In the genomic region with DNA sequence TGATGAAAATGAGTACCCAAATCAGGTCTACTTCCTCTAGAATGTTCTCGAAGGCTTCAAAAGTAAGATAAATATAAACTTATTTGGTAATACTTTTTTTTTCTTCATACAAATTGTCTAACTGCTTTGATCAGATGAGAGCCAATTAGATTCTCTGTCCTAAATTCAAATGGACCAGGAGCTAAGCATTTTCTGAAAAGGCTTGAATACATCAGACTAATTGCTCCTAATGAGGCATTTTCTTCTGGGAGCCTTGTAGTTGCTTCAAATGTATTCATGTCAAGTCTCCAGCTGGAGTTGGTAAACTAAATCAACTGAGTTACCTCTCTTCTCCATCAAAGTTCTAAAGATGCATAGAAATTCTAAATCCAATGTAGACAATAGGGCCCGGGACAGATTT, we compare ENCODE assay signal across 22 mouse cellular contexts.
DNase-seq lines count a peak whose midpoint lies in the region; ATAC-seq and TF ChIP-seq lines count a peak whose summit lies in the region.
"Had no signal": no experiment of that assay in that cellular context is flagged by ENCODE, and none has a peak within 500 bp of the region (broad histone marks: within the 10 kb centered on the region; RNA-seq: fewer than 3 reads in every experiment).

No protein-coding gene starts in this region.

- peak; percentile 36 for DNase-seq in embryonic facial prominence, embryonic 14.5 days (ENCODE audit: low spot score)
- DNase-seq in embryonic facial prominence, embryonic 10.5 days (ENCODE audit: low spot score) = no peak
- peak; percentile 86 for DNase-seq in Muller cell, postnatal 12 days (ENCODE audit: inconsistent ontology term)
- DNase-seq in retina, embryonic 14.5 days (ENCODE audit: low spot score) = peak; percentile 87
- no peak for DNase-seq in midbrain, postnatal 0 days (ENCODE audit: low spot score)
- DNase-seq: adrenal gland, postnatal 10 days; B cell, adult 2 months; cerebellum, adult 11-12 months; cerebellum, adult 9-10 months; cerebellum, postnatal 25 days; gastrocnemius, postnatal 10 days; heart, adult 18-20 months; heart, postnatal 10 days had no signal

- H3K27ac ChIP-seq in embryonic facial prominence, embryonic 14.5 days (replicated peaks; ENCODE audit: low read depth, low read length) = no peak overlapping the region
- no peak overlapping the region for H3K27ac ChIP-seq in embryonic facial prominence, embryonic 10.5 days (replicated peaks)
- H3K27ac ChIP-seq in forebrain, embryonic 13.5 days = no peak overlapping the region
- H3K27ac ChIP-seq in hindbrain, embryonic 16.5 days (ENCODE audit: low read depth, low read length) = no peak overlapping the region
- H3K27ac ChIP-seq in midbrain, postnatal 0 days (ENCODE audit: low read depth, low read length) = no peak overlapping the region
- H3K27ac ChIP-seq: embryonic facial prominence, embryonic 15.5 days; heart, embryonic 10.5 days; hindbrain, embryonic 13.5 days had no signal

- H3K4me1 ChIP-seq in embryonic facial prominence, embryonic 14.5 days (ENCODE audit: control insufficient read depth, insufficient read depth, low read length) = no peaks in the 10 kb centered on the region
- H3K4me1 ChIP-seq in embryonic facial prominence, embryonic 10.5 days = peaks cover 7% of the 10 kb centered on the region; the same call in 1 of the 2 replicates
- H3K4me1 ChIP-seq in forebrain, embryonic 13.5 days = peaks cover 21% of the 10 kb centered on the region
- H3K4me1 ChIP-seq in hindbrain, embryonic 16.5 days (ENCODE audit: control insufficient read depth, insufficient read depth, low read depth, low read length) = no peaks in the 10 kb centered on the region
- no peaks in the 10 kb centered on the region for H3K4me1 ChIP-seq in midbrain, postnatal 0 days (ENCODE audit: insufficient read depth, low read length)
- H3K4me1 ChIP-seq: embryonic facial prominence, embryonic 15.5 days; heart, embryonic 10.5 days; hindbrain, embryonic 13.5 days had no signal

- TF ChIP-seq CTCF in midbrain, postnatal 0 days (IDR thresholded peaks at IDR 0.05) = no peak

- no peaks in the 10 kb centered on the region for H3K27me3 ChIP-seq in embryonic facial prominence, embryonic 14.5 days (replicated peaks; ENCODE audit: control insufficient read depth, insufficient read depth, low read length)
- H3K27me3 ChIP-seq in embryonic facial prominence, embryonic 10.5 days (replicated peaks; ENCODE audit: low read depth, poor library complexity, severe bottlenecking) = no peaks in the 10 kb centered on the region
- H3K27me3 ChIP-seq in forebrain, embryonic 13.5 days = peaks cover 36% of the 10 kb centered on the region
- H3K27me3 ChIP-seq in hindbrain, embryonic 16.5 days (replicated peaks; ENCODE audit: control insufficient read depth, insufficient read depth, low read length) = no peaks in the 10 kb centered on the region
- no peaks in the 10 kb centered on the region for H3K27me3 ChIP-seq in midbrain, postnatal 0 days (ENCODE audit: insufficient read depth, low read length)
- H3K27me3 ChIP-seq: embryonic facial prominence, embryonic 15.5 days had no signal

- no peak overlapping the region for H3K4me3 ChIP-seq in embryonic facial prominence, embryonic 14.5 days (ENCODE audit: low read depth, low read length)
- H3K4me3 ChIP-seq in embryonic facial prominence, embryonic 10.5 days = no peak overlapping the region
- H3K4me3 ChIP-seq in forebrain, embryonic 13.5 days = no peak overlapping the region
- H3K4me3 ChIP-seq in hindbrain, embryonic 16.5 days (ENCODE audit: low read length) = no peak overlapping the region
- no peak overlapping the region for H3K4me3 ChIP-seq in midbrain, postnatal 0 days (ENCODE audit: low read depth, low read length)
- H3K4me3 ChIP-seq: embryonic facial prominence, embryonic 15.5 days; erythroblast, embryonic 14.5 days; heart, embryonic 10.5 days; hindbrain, embryonic 13.5 days had no signal

- H3K4me2 ChIP-seq in embryonic facial prominence, embryonic 14.5 days (ENCODE audit: low read depth, low read length) = no peak overlapping the region
- H3K4me2 ChIP-seq in forebrain, embryonic 13.5 days = no peak overlapping the region
- no peak overlapping the region for H3K4me2 ChIP-seq in hindbrain, embryonic 16.5 days (ENCODE audit: low read length)
- H3K4me2 ChIP-seq in midbrain, postnatal 0 days (ENCODE audit: low read depth, low read length, poor library complexity, severe bottlenecking) = no peak overlapping the region
- H3K4me2 ChIP-seq: embryonic facial prominence, embryonic 15.5 days; hindbrain, embryonic 13.5 days had no signal

- no peak for ATAC-seq in embryonic facial prominence, embryonic 14.5 days (ENCODE audit: low read depth)
- 0 out of 2 replicates have a peak, but pooled peaks have one; percentile 43 for ATAC-seq in forebrain, embryonic 13.5 days
- ATAC-seq in hindbrain, embryonic 16.5 days = no peak
- ATAC-seq in midbrain, postnatal 0 days (ENCODE audit: low FRiP score) = no peak
- ATAC-seq: CD4-positive, CD25-positive, alpha-beta regulatory T cell, adult 4 months; intestine, embryonic 16.5 days had no signal

- H3K9me3 ChIP-seq in embryonic facial prominence, embryonic 14.5 days (ENCODE audit: control insufficient read depth, low read length) = no peaks in the 10 kb centered on the region
- no peaks in the 10 kb centered on the region for H3K9me3 ChIP-seq in embryonic facial prominence, embryonic 10.5 days
- H3K9me3 ChIP-seq in forebrain, embryonic 13.5 days (replicated peaks) = no peaks in the 10 kb centered on the region
- no peaks in the 10 kb centered on the region for H3K9me3 ChIP-seq in hindbrain, embryonic 16.5 days (ENCODE audit: control insufficient read depth, low read length)
- no peaks in the 10 kb centered on the region for H3K9me3 ChIP-seq in midbrain, postnatal 0 days (ENCODE audit: low read length)
- H3K9me3 ChIP-seq: embryonic facial prominence, embryonic 15.5 days; heart, embryonic 10.5 days; hindbrain, embryonic 13.5 days had no signal

- 81% methylated on average over 2 of the region's 2 CpGs for WGBS in embryonic facial prominence, embryonic 14.5 days
- WGBS in embryonic facial prominence, embryonic 10.5 days = 74% methylated on average over 2 of the region's 2 CpGs
- 6% methylated on average over 2 of the region's 2 CpGs for WGBS in forebrain, embryonic 13.5 days
- 70% methylated on average over 2 of the region's 2 CpGs for WGBS in hindbrain, embryonic 16.5 days
- WGBS in midbrain, postnatal 0 days = 66% methylated on average over 2 of the region's 2 CpGs

- H3K36me3 ChIP-seq in embryonic facial prominence, embryonic 14.5 days (ENCODE audit: control insufficient read depth, insufficient read depth, low read length) = no peaks in the 10 kb centered on the region
- H3K36me3 ChIP-seq in embryonic facial prominence, embryonic 10.5 days (replicated peaks) = no peaks in the 10 kb centered on the region
- no peaks in the 10 kb centered on the region for H3K36me3 ChIP-seq in forebrain, embryonic 13.5 days (ENCODE audit: poor library complexity, severe bottlenecking)
- no peaks in the 10 kb centered on the region for H3K36me3 ChIP-seq in hindbrain, embryonic 16.5 days (ENCODE audit: control insufficient read depth, insufficient read depth, low read length)
- no peaks in the 10 kb centered on the region for H3K36me3 ChIP-seq in midbrain, postnatal 0 days (ENCODE audit: insufficient read depth, low read length)
- H3K36me3 ChIP-seq: embryonic facial prominence, embryonic 15.5 days; G1E; heart, embryonic 10.5 days; hindbrain, embryonic 13.5 days had no signal

- no peak overlapping the region for H3K9ac ChIP-seq in embryonic facial prominence, embryonic 14.5 days (ENCODE audit: low read depth, low read length)
- no peak overlapping the region for H3K9ac ChIP-seq in forebrain, embryonic 13.5 days
- no peak overlapping the region for H3K9ac ChIP-seq in hindbrain, embryonic 16.5 days (ENCODE audit: low read depth, low read length)
- no peak overlapping the region for H3K9ac ChIP-seq in midbrain, postnatal 0 days (replicated peaks; ENCODE audit: low read length, poor library complexity, severe bottlenecking)
- H3K9ac ChIP-seq: embryonic facial prominence, embryonic 15.5 days; hindbrain, embryonic 13.5 days had no signal

Comparison
In these comparisons a context has a peak if more than half of its experiments do, and no peak if none do; other contexts are left out.
1. DNase-seq: peak in embryonic facial prominence, embryonic 14.5 days (single experiment), Muller cell, postnatal 12 days (single experiment) and retina, embryonic 14.5 days (single experiment); none in embryonic facial prominence, embryonic 10.5 days (single experiment) and midbrain, postnatal 0 days (single experiment).